In the genomic region with DNA sequence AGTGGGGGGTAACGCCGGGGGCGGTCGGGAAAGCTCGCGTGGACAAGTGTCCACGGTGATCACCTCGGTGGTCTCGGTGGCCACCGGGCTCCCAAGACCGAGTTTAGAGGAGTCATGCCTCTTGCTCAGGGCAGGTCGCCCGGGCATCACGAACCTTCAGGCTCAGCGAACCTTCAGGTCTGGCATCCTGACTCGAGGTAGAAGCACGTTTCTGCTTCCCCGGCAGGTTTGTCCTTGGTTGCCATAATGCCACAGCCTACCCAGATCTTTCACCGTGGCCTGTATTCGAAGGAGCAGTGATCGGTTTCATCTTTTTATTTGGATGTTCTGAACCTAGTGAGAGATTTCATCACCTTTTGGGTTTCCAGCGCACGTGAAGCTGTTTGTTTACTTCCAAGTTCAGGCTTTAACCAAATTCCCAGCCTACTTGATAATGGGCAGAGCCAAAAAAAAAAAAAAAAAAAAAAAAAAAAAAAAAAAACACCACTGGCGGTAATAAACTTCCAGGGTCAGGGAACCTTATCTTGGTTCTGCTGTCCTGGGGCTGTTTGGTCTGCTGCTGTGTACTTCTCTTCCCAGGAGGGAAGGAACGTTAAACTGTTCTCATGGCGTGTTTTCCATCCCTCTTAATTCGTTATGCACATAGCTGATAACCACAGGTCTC, we compare ENCODE assay signal across 8 mouse cellular contexts. TPM values are rescaled to one million over a fixed set of nuclear protein-coding genes. Genes with fewer than 3 reads are reported as not detected.
DNase-seq lines count a peak whose midpoint lies in the region; ATAC-seq and TF ChIP-seq lines count a peak whose summit lies in the region.

No protein-coding gene starts in this region.

- no peaks in the 10 kb centered on the region for H3K9me3 ChIP-seq in embryonic facial prominence, embryonic 14.5 days (ENCODE audit: control insufficient read depth, low read length)
- no peaks in the 10 kb centered on the region for H3K9me3 ChIP-seq in kidney, postnatal 0 days (replicated peaks; ENCODE audit: low read length)
- H3K9me3 ChIP-seq in midbrain, embryonic 14.5 days (ENCODE audit: control insufficient read depth, low read length) = no peaks in the 10 kb centered on the region

- H3K36me3 ChIP-seq in embryonic facial prominence, embryonic 14.5 days (ENCODE audit: control insufficient read depth, insufficient read depth, low read length) = no peaks in the 10 kb centered on the region; the same call in 1 of the 2 replicates
- no peaks in the 10 kb centered on the region for H3K36me3 ChIP-seq in kidney, postnatal 0 days (ENCODE audit: insufficient read depth, low read length)
- no peaks in the 10 kb centered on the region for H3K36me3 ChIP-seq in midbrain, embryonic 14.5 days (ENCODE audit: control insufficient read depth, insufficient read depth, low read length)

- peak overlapping the region; percentile 89 for H3K9ac ChIP-seq in embryonic facial prominence, embryonic 14.5 days (ENCODE audit: low read depth, low read length)
- H3K9ac ChIP-seq in kidney, postnatal 0 days (ENCODE audit: low read depth, low read length) = peak overlapping the region; percentile 87
- peak overlapping the region; percentile 80 for H3K9ac ChIP-seq in midbrain, embryonic 14.5 days (replicated peaks; ENCODE audit: low read length)

- 2% methylated on average over 27 of the region's 27 CpGs for WGBS in lung, adult 2 months
- WGBS in embryonic facial prominence, embryonic 14.5 days = 1% methylated on average over 24 of the region's 27 CpGs
- WGBS in kidney, postnatal 0 days = 1% methylated on average over 27 of the region's 27 CpGs
- WGBS in midbrain, embryonic 14.5 days = 2% methylated on average over 27 of the region's 27 CpGs

- no peak for ATAC-seq in embryonic facial prominence, embryonic 14.5 days (ENCODE audit: low read depth)
- ATAC-seq in kidney, postnatal 0 days (replicated peaks; ENCODE audit: low FRiP score, low read depth) = no peak
- no peak for ATAC-seq in midbrain, embryonic 14.5 days (ENCODE audit: low FRiP score, low TSS enrichment)

- peak overlapping the region; percentile 74 for H3K4me2 ChIP-seq in embryonic facial prominence, embryonic 14.5 days (ENCODE audit: low read depth, low read length)
- peak overlapping the region; percentile 82 for H3K4me2 ChIP-seq in kidney, postnatal 0 days (ENCODE audit: low read length)
- H3K4me2 ChIP-seq in midbrain, embryonic 14.5 days (ENCODE audit: low read length) = peak overlapping the region; percentile 68

- peak overlapping the region; percentile 88 for H3K27ac ChIP-seq in embryonic facial prominence, embryonic 14.5 days (replicated peaks; ENCODE audit: low read depth, low read length)
- peak overlapping the region; percentile 90 for H3K27ac ChIP-seq in kidney, postnatal 0 days
- peak overlapping the region; percentile 89 for H3K27ac ChIP-seq in midbrain, embryonic 14.5 days (replicated peaks; ENCODE audit: low read depth, low read length)

- peak overlapping the region; percentile 95 for H3K4me3 ChIP-seq in lung, adult 2 months (replicated peaks; ENCODE audit: extremely low read depth, low read depth, low read length)
- H3K4me3 ChIP-seq in embryonic facial prominence, embryonic 14.5 days (ENCODE audit: low read depth, low read length) = peak overlapping the region; percentile 78
- peak overlapping the region; percentile 71 for H3K4me3 ChIP-seq in kidney, postnatal 0 days (replicated peaks; ENCODE audit: low read depth, low read length)
- H3K4me3 ChIP-seq in midbrain, embryonic 14.5 days (replicated peaks; ENCODE audit: low read depth, low read length) = peak overlapping the region; percentile 75

- no peaks in the 10 kb centered on the region for H3K27me3 ChIP-seq in embryonic facial prominence, embryonic 14.5 days (replicated peaks; ENCODE audit: control insufficient read depth, insufficient read depth, low read length)
- H3K27me3 ChIP-seq in kidney, postnatal 0 days (ENCODE audit: insufficient read depth, low read length) = no peaks in the 10 kb centered on the region
- H3K27me3 ChIP-seq in midbrain, embryonic 14.5 days (ENCODE audit: control insufficient read depth, insufficient read depth, low read length) = no peaks in the 10 kb centered on the region

- TF ChIP-seq POLR2A in lung, adult 2 months (IDR thresholded peaks at IDR 0.05; ENCODE audit: borderline replicate concordance, extremely low read depth, low read depth, low read length) = no peak

- TF ChIP-seq CTCF in lung, adult 2 months (IDR thresholded peaks at IDR 0.05; ENCODE audit: insufficient read depth, low read length) = no peak
- no peak for TF ChIP-seq CTCF in kidney, postnatal 0 days (IDR thresholded peaks at IDR 0.05; ENCODE audit: low read depth)

- DNase-seq in lung, adult 2 months = no peak
- no peak for DNase-seq in lung, adult 18-20 months
- peak; percentile 28 for DNase-seq in T-cell, adult 2 months (ENCODE audit: low spot score)
- DNase-seq in embryonic facial prominence, embryonic 14.5 days (ENCODE audit: low spot score) = peak; percentile 24
- peak; percentile 33 for DNase-seq in kidney, postnatal 0 days (ENCODE audit: low spot score)
- peak; percentile 56 for DNase-seq in midbrain, embryonic 14.5 days
- DNase-seq in thymus, postnatal 4 days = no peak
- no peak for DNase-seq in thymus, postnatal 10 days (ENCODE audit: low spot score in 2 of 2)

- H3K4me1 ChIP-seq in lung, adult 2 months (ENCODE audit: control insufficient read depth, insufficient read depth, low read length) = peaks cover 3% of the 10 kb centered on the region; the same call in 1 of the 2 replicates
- no peaks in the 10 kb centered on the region for H3K4me1 ChIP-seq in embryonic facial prominence, embryonic 14.5 days (ENCODE audit: control insufficient read depth, insufficient read depth, low read length)
- H3K4me1 ChIP-seq in kidney, postnatal 0 days (replicated peaks; ENCODE audit: insufficient read depth, low read length) = no peaks in the 10 kb centered on the region
- H3K4me1 ChIP-seq in midbrain, embryonic 14.5 days (ENCODE audit: control insufficient read depth, insufficient read depth, low read length) = peaks cover 12% of the 10 kb centered on the region

RNA-seq across cellular contexts. Expression of gene Smim13, which starts 0.8 kb away (rescaled TPM):
- polyA plus RNA-seq in lung, adult 2 months (2012; rRNA removed) = 5.7 and 6.5 TPM in 2 replicates
- polyA plus RNA-seq in embryonic facial prominence, embryonic 14.5 days (2014; fragmentation: Nextera tagmentation; extraction: Ambion mirVana) = 16.2 and 19.8 TPM in 2 replicates
- polyA plus RNA-seq in kidney, postnatal 0 days (2015; fragmentation: Nextera tagmentation; extraction: Ambion mirVana) = 9.4 and 10.3 TPM in 2 replicates
- 22.7 and 23.2 TPM in 2 replicates for polyA plus RNA-seq in midbrain, embryonic 14.5 days (2014; fragmentation: Nextera tagmentation; extraction: Ambion mirVana)

RNA-seq across cellular contexts. Expression of gene Gm17364, which starts 23.3 kb away (rescaled TPM):
- not detected in 2 replicates for polyA plus RNA-seq in lung, adult 2 months (2012; rRNA removed)
- polyA plus RNA-seq in embryonic facial prominence, embryonic 14.5 days (2014; fragmentation: Nextera tagmentation; extraction: Ambion mirVana) = not detected in 2 replicates
- not detected in 2 replicates for polyA plus RNA-seq in kidney, postnatal 0 days (2015; fragmentation: Nextera tagmentation; extraction: Ambion mirVana)
- polyA plus RNA-seq in midbrain, embryonic 14.5 days (2014; fragmentation: Nextera tagmentation; extraction: Ambion mirVana) = not detected in 2 replicates

RNA-seq across cellular contexts. Expression of gene Elovl2, which starts 30.2 kb away (rescaled TPM):
- 0.03 and 0.08 TPM in 2 replicates for polyA plus RNA-seq in lung, adult 2 months (2012; rRNA removed)
- 2.8 and 4.0 TPM in 2 replicates for polyA plus RNA-seq in embryonic facial prominence, embryonic 14.5 days (2014; fragmentation: Nextera tagmentation; extraction: Ambion mirVana)
- polyA plus RNA-seq in kidney, postnatal 0 days (2015; fragmentation: Nextera tagmentation; extraction: Ambion mirVana) = 19.4 and 23.6 TPM in 2 replicates
- 44.6 and 48.3 TPM in 2 replicates for polyA plus RNA-seq in midbrain, embryonic 14.5 days (2014; fragmentation: Nextera tagmentation; extraction: Ambion mirVana)

Comparison
In these comparisons a context has a peak if more than half of its experiments do, and no peak if none do; other contexts are left out.
1. DNase-seq: peak in T-cell, adult 2 months (single experiment), embryonic facial prominence, embryonic 14.5 days (single experiment), kidney, postnatal 0 days (single experiment) and midbrain, embryonic 14.5 days (single experiment); none in lung, adult 2 months (single experiment), lung, adult 18-20 months (0 of 2), thymus, postnatal 4 days (single experiment) and thymus, postnatal 10 days (0 of 2).
2. Peak in every context shown above with its lines, with median percentiles within 50 percentile points of each other: H3K4me3 ChIP-seq, H3K27ac ChIP-seq, H3K4me2 ChIP-seq and H3K9ac ChIP-seq.